Mouse (Mus musculus): ENCODE measurements around the gene Depdc7. TPM values are rescaled to one million over a fixed set of nuclear protein-coding genes. Genes with fewer than 3 reads are reported as not detected.

Gene Depdc7
- polyA plus RNA-seq, 1 experiment: 9.2 TPM

DNA sequence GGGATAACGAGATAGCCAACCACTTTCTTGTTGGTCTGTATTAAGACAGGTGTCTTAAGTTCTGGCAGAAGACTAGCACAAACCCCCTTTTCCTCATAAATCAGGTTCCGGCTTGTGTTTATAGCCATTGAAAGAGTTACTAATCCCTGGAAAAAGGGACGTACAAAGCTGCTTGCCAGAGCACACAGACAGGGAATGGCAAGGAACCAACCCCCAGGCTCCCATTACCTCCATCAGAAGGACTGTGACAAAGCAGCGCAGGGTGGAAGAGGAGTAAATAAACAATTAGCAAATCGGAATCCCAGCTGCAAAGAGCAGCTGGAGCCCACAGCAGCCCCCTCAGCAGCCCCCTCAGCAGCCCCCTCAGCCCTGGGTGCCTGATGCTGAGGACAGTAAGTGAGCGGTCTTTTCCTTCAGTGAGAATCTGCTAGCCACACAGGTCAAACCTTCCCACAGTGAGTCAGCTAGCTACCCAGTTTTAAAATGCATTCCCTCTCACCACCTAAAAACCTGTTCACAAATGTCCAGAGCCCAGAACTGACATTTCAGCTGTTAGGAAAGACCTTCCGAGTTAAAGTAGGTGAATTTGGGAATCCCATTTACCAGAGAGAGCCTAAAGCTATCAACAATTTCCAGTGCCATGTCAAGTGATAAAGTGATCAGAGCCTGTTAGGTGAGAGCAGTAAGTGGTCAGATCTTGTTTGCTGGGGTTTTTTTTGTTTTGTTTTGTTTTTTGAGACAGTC, 1.5 kb downstream of the Depdc7 start:
- Histone ChIP-seq H3K79me3 (ENCODE audit: low read depth) (peaks cover 25% of the 10 kb centered on the region), H3ac (ENCODE audit: control insufficient read depth, insufficient read length, low read depth) (no peak overlapping the region), H3K4me3 (ENCODE audit: insufficient read depth, poor library complexity, severe bottlenecking) (no peak overlapping the region), H3K79me2 (ENCODE audit: control insufficient read depth, insufficient read depth) (peaks cover 57% of the 10 kb centered on the region), H3K36me3 (ENCODE audit: control insufficient read depth, insufficient read depth) (no peaks in the 10 kb centered on the region), H3K27me3 (ENCODE audit: control insufficient read depth, insufficient read depth, insufficient read length) (no peaks in the 10 kb centered on the region)
- TF ChIP-seq CEBPB (IDR thresholded peaks at IDR 0.05; ENCODE audit: low read depth): no peak
- no peak for TF ChIP-seq MYOD1 (IDR thresholded peaks at IDR 0.05; ENCODE audit: control insufficient read depth, insufficient read length, low read depth)
- no peak for TF ChIP-seq FOSL1 (IDR thresholded peaks at IDR 0.05; ENCODE audit: insufficient read depth, low read length, poor library complexity, severe bottlenecking)
- TF ChIP-seq MAX (IDR thresholded peaks at IDR 0.05): no peak
- no peak for TF ChIP-seq MYOG (IDR thresholded peaks at IDR 0.05; ENCODE audit: control insufficient read depth, extremely low read depth, insufficient read length)
- TF ChIP-seq USF1 (IDR thresholded peaks at IDR 0.05; ENCODE audit: low read depth): no peak
- no peak for TF ChIP-seq CTCF (IDR thresholded peaks at IDR 0.05; ENCODE audit: control insufficient read depth, insufficient read depth, insufficient read length)

DNA sequence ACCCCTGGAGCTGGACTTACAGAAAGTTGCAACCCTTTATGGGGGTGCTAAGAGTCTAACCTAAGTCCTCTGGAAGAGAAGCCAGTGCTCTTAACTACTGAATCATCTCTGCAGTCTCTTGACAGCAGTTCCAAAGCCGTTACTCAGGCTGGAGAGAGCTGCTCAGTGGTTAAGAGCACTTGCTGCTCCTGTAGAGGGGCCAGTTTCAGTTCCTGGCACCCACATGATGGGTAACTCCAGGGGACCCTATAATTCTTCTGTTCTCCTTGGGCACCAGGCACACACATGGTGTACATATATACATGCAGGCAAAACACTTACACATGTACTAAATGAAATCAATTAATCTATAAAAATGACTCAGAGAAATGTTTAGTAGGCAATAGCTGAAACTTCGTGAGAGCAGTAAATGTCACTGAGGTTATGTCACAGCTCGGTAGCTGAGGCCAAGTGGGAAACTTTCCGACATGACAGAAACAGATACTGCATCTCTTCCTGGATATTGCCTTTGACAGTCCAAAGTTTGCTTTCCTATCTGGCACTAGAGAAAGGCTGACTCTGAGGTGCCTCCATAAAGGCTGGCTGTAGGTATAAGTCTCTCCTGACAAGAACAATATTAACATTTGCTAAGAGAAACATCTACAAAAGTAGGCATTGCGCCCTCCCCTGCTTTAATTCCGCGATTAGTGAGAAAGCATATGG, 2.3 kb downstream of the Depdc7 start:
- Histone ChIP-seq H3K4me3 (ENCODE audit: insufficient read depth, poor library complexity, severe bottlenecking) (no peak overlapping the region), H3K79me2 (ENCODE audit: control insufficient read depth, insufficient read depth) (peaks cover 60% of the 10 kb centered on the region), H3K79me3 (ENCODE audit: low read depth) (peaks cover 27% of the 10 kb centered on the region), H3ac (ENCODE audit: control insufficient read depth, insufficient read length, low read depth) (no peak overlapping the region), H3K36me3 (ENCODE audit: control insufficient read depth, insufficient read depth) (no peaks in the 10 kb centered on the region), H3K27me3 (ENCODE audit: control insufficient read depth, insufficient read depth, insufficient read length) (no peaks in the 10 kb centered on the region)
- no peak for TF ChIP-seq MYOD1 (IDR thresholded peaks at IDR 0.05; ENCODE audit: control insufficient read depth, insufficient read length, low read depth)
- TF ChIP-seq MYOG (IDR thresholded peaks at IDR 0.05; ENCODE audit: control insufficient read depth, extremely low read depth, insufficient read length): no peak

DNA sequence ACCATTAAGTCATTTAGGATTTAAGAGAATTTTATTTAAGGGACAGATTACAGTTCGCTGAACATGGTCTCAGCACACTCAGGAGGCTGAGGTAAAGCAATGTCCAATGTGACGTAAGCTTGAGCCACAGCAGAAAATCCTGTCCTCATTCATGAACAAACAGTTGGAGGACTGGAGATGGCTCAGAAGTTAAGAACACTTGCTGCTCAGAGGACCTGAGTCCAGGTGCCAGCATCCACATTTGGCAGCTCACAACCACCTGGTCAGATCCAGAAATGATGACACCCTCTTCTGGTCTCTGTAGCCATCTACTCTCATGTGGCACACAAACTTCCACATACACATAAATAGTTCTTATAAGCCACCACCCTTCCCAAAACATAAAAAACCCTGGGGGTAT, 3.0 kb downstream of the Depdc7 start:
- Histone ChIP-seq H3K4me3 (ENCODE audit: insufficient read depth, poor library complexity, severe bottlenecking) (no peak overlapping the region), H3K79me3 (ENCODE audit: low read depth) (peaks cover 27% of the 10 kb centered on the region), H3ac (ENCODE audit: control insufficient read depth, insufficient read length, low read depth) (no peak overlapping the region), H3K27me3 (ENCODE audit: control insufficient read depth, insufficient read depth, insufficient read length) (no peaks in the 10 kb centered on the region), H3K79me2 (ENCODE audit: control insufficient read depth, insufficient read depth) (peaks cover 65% of the 10 kb centered on the region), H3K36me3 (ENCODE audit: control insufficient read depth, insufficient read depth) (no peaks in the 10 kb centered on the region)
- no peak for TF ChIP-seq MAX (IDR thresholded peaks at IDR 0.05)
- TF ChIP-seq FOSL1 (IDR thresholded peaks at IDR 0.05; ENCODE audit: insufficient read depth, low read length, poor library complexity, severe bottlenecking): no peak
- TF ChIP-seq CTCF (IDR thresholded peaks at IDR 0.05; ENCODE audit: control insufficient read depth, insufficient read depth, insufficient read length): no peak
- no peak for TF ChIP-seq CEBPB (IDR thresholded peaks at IDR 0.05; ENCODE audit: low read depth)
- no peak for TF ChIP-seq USF1 (IDR thresholded peaks at IDR 0.05; ENCODE audit: low read depth)
- TF ChIP-seq MYOG (IDR thresholded peaks at IDR 0.05; ENCODE audit: control insufficient read depth, extremely low read depth, insufficient read length): no peak
- no peak for TF ChIP-seq MYOD1 (IDR thresholded peaks at IDR 0.05; ENCODE audit: control insufficient read depth, insufficient read length, low read depth)

DNA sequence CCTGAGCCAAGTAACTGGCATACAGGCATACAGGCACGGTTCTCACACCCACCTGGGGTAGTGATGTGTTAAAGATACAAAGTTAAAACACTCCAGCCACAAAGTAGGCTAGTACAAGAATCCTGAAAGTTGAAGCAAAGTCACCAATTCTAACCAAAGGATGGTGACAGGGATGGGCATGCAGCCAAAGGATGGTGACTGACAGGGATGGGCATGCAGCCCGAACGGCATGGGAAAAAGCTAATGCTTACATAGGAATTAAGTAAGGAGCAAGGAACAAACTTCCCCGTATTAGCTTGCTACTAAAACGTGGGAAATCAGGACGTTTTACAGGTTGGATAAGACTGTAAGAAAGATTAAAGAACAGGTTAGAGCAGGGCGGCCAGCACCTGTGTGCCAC, 6.4 kb downstream of the Depdc7 start:
- Histone ChIP-seq H3K4me3 (ENCODE audit: insufficient read depth, poor library complexity, severe bottlenecking) (no peak overlapping the region), H3K27me3 (ENCODE audit: control insufficient read depth, insufficient read depth, insufficient read length) (no peaks in the 10 kb centered on the region), H3K36me3 (ENCODE audit: control insufficient read depth, insufficient read depth) (no peaks in the 10 kb centered on the region), H3K79me3 (ENCODE audit: low read depth) (peaks cover 23% of the 10 kb centered on the region), H3ac (ENCODE audit: control insufficient read depth, insufficient read length, low read depth) (no peak overlapping the region), H3K79me2 (ENCODE audit: control insufficient read depth, insufficient read depth) (peaks cover 65% of the 10 kb centered on the region)
- TF ChIP-seq USF1 (IDR thresholded peaks at IDR 0.05; ENCODE audit: low read depth): no peak
- TF ChIP-seq FOSL1 (IDR thresholded peaks at IDR 0.05; ENCODE audit: insufficient read depth, low read length, poor library complexity, severe bottlenecking): no peak
- no peak for TF ChIP-seq CTCF (IDR thresholded peaks at IDR 0.05; ENCODE audit: control insufficient read depth, insufficient read depth, insufficient read length)
- no peak for TF ChIP-seq MAX (IDR thresholded peaks at IDR 0.05)
- no peak for TF ChIP-seq MYOG (IDR thresholded peaks at IDR 0.05; ENCODE audit: control insufficient read depth, extremely low read depth, insufficient read length)
- TF ChIP-seq MYOD1 (IDR thresholded peaks at IDR 0.05; ENCODE audit: control insufficient read depth, insufficient read length, low read depth): no peak
- no peak for TF ChIP-seq CEBPB (IDR thresholded peaks at IDR 0.05; ENCODE audit: low read depth)

DNA sequence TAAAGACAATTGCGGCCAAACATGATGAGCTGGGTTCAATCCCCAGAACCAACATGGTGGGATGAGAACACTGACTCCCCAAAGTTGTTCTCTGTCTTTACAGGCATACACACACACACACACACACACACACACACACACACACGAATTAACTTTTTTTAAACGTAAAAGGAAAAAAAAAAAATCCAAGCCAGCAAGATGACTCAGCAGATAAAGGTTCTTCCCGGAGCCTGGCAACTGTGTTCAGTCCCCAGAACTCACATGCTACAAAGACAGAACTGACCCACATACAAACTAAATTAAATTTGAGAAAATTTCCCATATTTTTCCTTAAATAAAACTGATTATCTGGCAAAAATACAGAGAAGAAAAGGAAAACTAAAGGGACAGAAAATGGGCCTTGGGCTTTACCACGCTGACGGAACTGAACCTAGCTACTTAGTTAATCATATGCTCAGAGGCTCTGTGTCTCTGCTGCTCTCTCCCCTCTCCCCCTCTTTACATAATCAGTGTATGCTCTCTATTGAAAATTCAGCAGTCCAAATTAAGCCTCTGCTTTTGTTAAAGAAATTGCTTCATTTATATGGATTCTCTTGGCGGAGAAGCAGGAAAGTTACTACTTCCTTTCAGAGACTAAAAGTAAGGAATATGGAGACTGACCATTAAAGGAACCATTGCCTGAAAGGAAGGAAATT, 10.0 kb downstream of the Depdc7 start:
- no peak overlapping the region for H3K4me3 ChIP-seq (ENCODE audit: insufficient read depth, poor library complexity, severe bottlenecking)
- H3ac ChIP-seq (ENCODE audit: control insufficient read depth, insufficient read length, low read depth): no peak overlapping the region
- peaks cover 12% of the 10 kb centered on the region for H3K79me3 ChIP-seq (ENCODE audit: low read depth)
- H3K36me3 ChIP-seq (ENCODE audit: control insufficient read depth, insufficient read depth): peaks cover 11% of the 10 kb centered on the region
- no peaks in the 10 kb centered on the region for H3K27me3 ChIP-seq (ENCODE audit: control insufficient read depth, insufficient read depth, insufficient read length)
- H3K79me2 ChIP-seq (ENCODE audit: control insufficient read depth, insufficient read depth): peaks cover 33% of the 10 kb centered on the region
- TF ChIP-seq CEBPB (IDR thresholded peaks at IDR 0.05; ENCODE audit: low read depth): no peak
- TF ChIP-seq MAX (IDR thresholded peaks at IDR 0.05): no peak
